Mouse (Mus musculus): Measurements from ENCODE around the gene Angptl1. TPM values are rescaled to one million over a fixed set of nuclear protein-coding genes. Genes with fewer than 3 reads are reported as not detected.
A peak's percentile ranks its signal among the peaks of the same experiment; 100 is the strongest.

The Angptl1 gene
- polyA plus RNA-seq (2015; fragmentation: Nextera tagmentation; extraction: Ambion mirVana) = 1.2 and 1.3 TPM in 2 replicates

- Histone ChIP-seq H3K27ac (peak within 1 kb of the TSS; percentile 51), H3K9me3 (replicated peaks) (no peaks in the 10 kb centered on the region), H3K9ac (peak within 1 kb of the TSS; percentile 30; the same call in 1 of the 2 replicates), H3K4me1 (peaks cover 22% of the 10 kb centered on the region), H3K4me3 (no peak within 1 kb of the TSS), H3K36me3 (ENCODE audit: poor library complexity, severe bottlenecking) (no peaks in the 10 kb centered on the region), H3K4me2 (peak within 1 kb of the TSS; percentile 46), H3K27me3 (no peaks in the 10 kb centered on the region)
- ATAC-seq = peak; percentile 67
- 10% methylated on average over 4 of the region's 4 CpGs for WGBS
Observed at GRCm38 (mm10) chr1:156838177-156838576, at the start of gene Angptl1. Gene Angptl1 (plus strand): TSS chr1:156838562.

GRCm38 (mm10) chr1:156789844-156790490, 48.4 kb upstream of the Angptl1 start:
- Histone ChIP-seq H3K36me3 (ENCODE audit: poor library complexity, severe bottlenecking) (no peaks in the 10 kb centered on the region), H3K4me1 (peaks cover 14% of the 10 kb centered on the region), H3K4me3 (no peak overlapping the region), H3K9ac (no peak overlapping the region), H3K9me3 (replicated peaks) (no peaks in the 10 kb centered on the region), H3K4me2 (no peak overlapping the region), H3K27me3 (no peaks in the 10 kb centered on the region; the same call in 1 of the 2 replicates), H3K27ac (no peak overlapping the region)
- WGBS = 11% methylated on average over 5 of the region's 5 CpGs
- peak; percentile 38; the same call in 1 of the 2 replicates for ATAC-seq

- no peaks in the 10 kb centered on the region for H3K36me3 ChIP-seq (ENCODE audit: poor library complexity, severe bottlenecking)
- no peak overlapping the region for H3K27ac ChIP-seq
- H3K4me2 ChIP-seq = no peak overlapping the region
- no peak overlapping the region for H3K4me3 ChIP-seq
- no peak overlapping the region for H3K9ac ChIP-seq
- H3K4me1 ChIP-seq = no peaks in the 10 kb centered on the region
- no peak for ATAC-seq
- H3K9me3 ChIP-seq (replicated peaks) = no peaks in the 10 kb centered on the region
- 89% methylated on average over 9 of the region's 9 CpGs for WGBS
- H3K27me3 ChIP-seq = no peaks in the 10 kb centered on the region
Observed at GRCm38 (mm10) chr1:156796251-156796650, 42.1 kb upstream of the Angptl1 start.

GRCm38 (mm10) chr1:156801276-156801675, 37.1 kb upstream of the Angptl1 start:
- Histone ChIP-seq H3K4me2 (no peak overlapping the region), H3K36me3 (ENCODE audit: poor library complexity, severe bottlenecking) (peaks cover 4% of the 10 kb centered on the region; the same call in 1 of the 2 replicates), H3K9ac (no peak overlapping the region), H3K9me3 (replicated peaks) (no peaks in the 10 kb centered on the region), H3K4me1 (no peaks in the 10 kb centered on the region), H3K27ac (no peak overlapping the region), H3K4me3 (no peak overlapping the region), H3K27me3 (no peaks in the 10 kb centered on the region)
- ATAC-seq = no peak
- WGBS = 85% methylated on average over 6 of the region's 6 CpGs

- Histone ChIP-seq H3K36me3 (ENCODE audit: poor library complexity, severe bottlenecking) (peaks cover 23% of the 10 kb centered on the region), H3K9me3 (replicated peaks) (no peaks in the 10 kb centered on the region), H3K9ac (no peak overlapping the region), H3K27ac (no peak overlapping the region), H3K4me2 (no peak overlapping the region), H3K27me3 (no peaks in the 10 kb centered on the region), H3K4me3 (no peak overlapping the region), H3K4me1 (peaks cover 14% of the 10 kb centered on the region)
- 69% methylated on average over 10 of the region's 10 CpGs for WGBS
- no peak for ATAC-seq
Observed at GRCm38 (mm10) chr1:156808332-156808731, 30.0 kb upstream of the Angptl1 start.

- H3K27me3 ChIP-seq = no peaks in the 10 kb centered on the region
- 79% methylated on average over 7 of the region's 7 CpGs for WGBS
- no peak for ATAC-seq
- H3K4me1 ChIP-seq = peaks cover 14% of the 10 kb centered on the region
- no peak overlapping the region for H3K4me2 ChIP-seq
- H3K36me3 ChIP-seq (ENCODE audit: poor library complexity, severe bottlenecking) = peaks cover 38% of the 10 kb centered on the region
- no peak overlapping the region for H3K4me3 ChIP-seq
- H3K9ac ChIP-seq = no peak overlapping the region
- no peaks in the 10 kb centered on the region for H3K9me3 ChIP-seq (replicated peaks)
- no peak overlapping the region for H3K27ac ChIP-seq
Observed at GRCm38 (mm10) chr1:156811928-156812327, 26.4 kb upstream of the Angptl1 start.

- peaks cover 46% of the 10 kb centered on the region for H3K36me3 ChIP-seq (ENCODE audit: poor library complexity, severe bottlenecking)
- peaks cover 9% of the 10 kb centered on the region for H3K4me1 ChIP-seq
- H3K4me3 ChIP-seq = no peak overlapping the region
- H3K4me2 ChIP-seq = no peak overlapping the region
- H3K27me3 ChIP-seq = no peaks in the 10 kb centered on the region
- 86% methylated on average over 8 of the region's 8 CpGs for WGBS
- no peaks in the 10 kb centered on the region for H3K9me3 ChIP-seq (replicated peaks)
- no peak overlapping the region for H3K9ac ChIP-seq
- H3K27ac ChIP-seq = no peak overlapping the region
- no peak for ATAC-seq
Observed at GRCm38 (mm10) chr1:156812716-156813115, 25.6 kb upstream of the Angptl1 start.

GRCm38 (mm10) chr1:156813485-156813884, 24.9 kb upstream of the Angptl1 start:
- Histone ChIP-seq H3K4me1 (peaks cover 5% of the 10 kb centered on the region), H3K4me3 (no peak overlapping the region), H3K27me3 (no peaks in the 10 kb centered on the region), H3K9ac (no peak overlapping the region), H3K9me3 (replicated peaks) (no peaks in the 10 kb centered on the region), H3K4me2 (no peak overlapping the region), H3K36me3 (ENCODE audit: poor library complexity, severe bottlenecking) (peaks cover 49% of the 10 kb centered on the region), H3K27ac (no peak overlapping the region)
- WGBS = 74% methylated on average over 6 of the region's 6 CpGs
- ATAC-seq = no peak

- Histone ChIP-seq H3K4me2 (no peak overlapping the region), H3K27me3 (no peaks in the 10 kb centered on the region), H3K4me1 (no peaks in the 10 kb centered on the region), H3K36me3 (ENCODE audit: poor library complexity, severe bottlenecking) (peaks cover 53% of the 10 kb centered on the region), H3K4me3 (no peak overlapping the region), H3K27ac (no peak overlapping the region), H3K9me3 (replicated peaks) (no peaks in the 10 kb centered on the region), H3K9ac (no peak overlapping the region)
- 98% methylated on average over 1 of the region's 1 CpGs for WGBS
- ATAC-seq = no peak
Observed at GRCm38 (mm10) chr1:156819236-156819635, 19.1 kb upstream of the Angptl1 start.

GRCm38 (mm10) chr1:156838695-156839094, 333 bp downstream of the Angptl1 start:
- Histone ChIP-seq H3K9me3 (replicated peaks) (no peaks in the 10 kb centered on the region), H3K36me3 (ENCODE audit: poor library complexity, severe bottlenecking) (no peaks in the 10 kb centered on the region), H3K27me3 (no peaks in the 10 kb centered on the region), H3K4me1 (peaks cover 25% of the 10 kb centered on the region), H3K4me2 (peak overlapping the region; percentile 46), H3K4me3 (no peak overlapping the region), H3K27ac (peak overlapping the region; percentile 51), H3K9ac (peak overlapping the region; percentile 30; the same call in 1 of the 2 replicates)
- WGBS = 0% methylated on average over 6 of the region's 6 CpGs
- peak; percentile 90 for ATAC-seq

- Histone ChIP-seq H3K27ac (no peak overlapping the region), H3K9ac (no peak overlapping the region), H3K9me3 (replicated peaks) (no peaks in the 10 kb centered on the region), H3K4me1 (peaks cover 25% of the 10 kb centered on the region), H3K27me3 (no peaks in the 10 kb centered on the region), H3K36me3 (ENCODE audit: poor library complexity, severe bottlenecking) (no peaks in the 10 kb centered on the region), H3K4me2 (no peak overlapping the region), H3K4me3 (no peak overlapping the region)
- WGBS = 83% methylated on average over 11 of the region's 11 CpGs
- ATAC-seq = no peak
Observed at GRCm38 (mm10) chr1:156841625-156842339, 3.4 kb downstream of the Angptl1 start.

GRCm38 (mm10) chr1:156847098-156847497, 8.7 kb downstream of the Angptl1 start:
- H3K36me3 ChIP-seq (ENCODE audit: poor library complexity, severe bottlenecking) = no peaks in the 10 kb centered on the region
- no peaks in the 10 kb centered on the region for H3K9me3 ChIP-seq (replicated peaks)
- no peak for ATAC-seq
- no peak overlapping the region for H3K9ac ChIP-seq
- H3K4me1 ChIP-seq = peaks cover 7% of the 10 kb centered on the region; the same call in 1 of the 2 replicates
- no peak overlapping the region for H3K4me2 ChIP-seq
- WGBS = 82% methylated on average over 4 of the region's 4 CpGs
- no peak overlapping the region for H3K4me3 ChIP-seq
- H3K27me3 ChIP-seq = no peaks in the 10 kb centered on the region
- no peak overlapping the region for H3K27ac ChIP-seq
